Mouse (Mus musculus): ENCODE measurements around the gene Rab43.

Rab43 gene

GRCm38 (mm10) chr6:87809651-87810161 is 2.3 kb downstream of the Rab43 start:
- DNase-seq (ENCODE audit: low read depth, low spot score) = peak; percentile 47

- no peak for DNase-seq (ENCODE audit: low read depth, low spot score)
Observed at GRCm38 (mm10) chr6:87809144-87809543, 2.8 kb downstream of the Rab43 start.

- no peak for DNase-seq (ENCODE audit: low read depth, low spot score)
Observed at GRCm38 (mm10) chr6:87808521-87808920, 3.4 kb downstream of the Rab43 start.

- DNase-seq (ENCODE audit: low read depth, low spot score) = peak; percentile 53
Observed at GRCm38 (mm10) chr6:87807735-87808440, 4.1 kb downstream of the Rab43 start.

GRCm38 (mm10) chr6:87806857-87807256 is 5.1 kb downstream of the Rab43 start:
- no peak for DNase-seq (ENCODE audit: low read depth, low spot score)

GRCm38 (mm10) chr6:87806028-87806427 is 5.9 kb downstream of the Rab43 start:
- no peak for DNase-seq (ENCODE audit: low read depth, low spot score)

GRCm38 (mm10) chr6:87805448-87805847 is 6.5 kb downstream of the Rab43 start:
- DNase-seq (ENCODE audit: low read depth, low spot score) = no peak

- no peak for DNase-seq (ENCODE audit: low read depth, low spot score)
Observed at GRCm38 (mm10) chr6:87804886-87805285, 7.1 kb downstream of the Rab43 start.

- DNase-seq (ENCODE audit: low read depth, low spot score) = no peak
Observed at GRCm38 (mm10) chr6:87804036-87804435, 7.9 kb downstream of the Rab43 start.

GRCm38 (mm10) chr6:87802462-87802861 is 9.5 kb downstream of the Rab43 start:
- DNase-seq (ENCODE audit: low read depth, low spot score) = no peak

- DNase-seq (ENCODE audit: low read depth, low spot score) = no peak
Observed at GRCm38 (mm10) chr6:87799576-87799975, 12.4 kb downstream of the Rab43 start.

GRCm38 (mm10) chr6:87797321-87797720 is 14.6 kb downstream of the Rab43 start:
- no peak for DNase-seq (ENCODE audit: low read depth, low spot score)

GRCm38 (mm10) chr6:87796251-87796880 is 15.6 kb downstream of the Rab43 start:
- DNase-seq (ENCODE audit: low read depth, low spot score) = peak; percentile 42

GRCm38 (mm10) chr6:87795385-87796150 is 16.4 kb downstream of the Rab43 start:
- DNase-seq (ENCODE audit: low read depth, low spot score) = no peak

GRCm38 (mm10) chr6:87793821-87794510 is 18.0 kb downstream of the Rab43 start:
- DNase-seq (ENCODE audit: low read depth, low spot score) = no peak

- DNase-seq (ENCODE audit: low read depth, low spot score) = no peak
Observed at GRCm38 (mm10) chr6:87791826-87792225, 20.1 kb downstream of the Rab43 start.

- DNase-seq (ENCODE audit: low read depth, low spot score) = peak; percentile 86
Observed at GRCm38 (mm10) chr6:87790779-87791480, 21.0 kb downstream of the Rab43 start.

- no peak for DNase-seq (ENCODE audit: low read depth, low spot score)
Observed at GRCm38 (mm10) chr6:87789791-87790190, 22.2 kb downstream of the Rab43 start.

GRCm38 (mm10) chr6:87788896-87789587 is 22.9 kb downstream of the Rab43 start:
- no peak for DNase-seq (ENCODE audit: low read depth, low spot score)

- DNase-seq (ENCODE audit: low read depth, low spot score) = no peak
Observed at GRCm38 (mm10) chr6:87788266-87788895, 23.6 kb downstream of the Rab43 start.

Measured in c-Kit-negative CD71-positive TER-119-positive erythroid progenitor cells, embryonic 14.5 days (primary cell).